Mouse (Mus musculus) heart, postnatal 0 days (tissue): ENCODE data around the gene Gm4707. TPM values are rescaled to one million over a fixed set of nuclear protein-coding genes. Genes with fewer than 3 reads are reported as not detected.

Source experiments
- ATAC-seq: fragments of 200-750 bp; cut with Nextera tagmentation; 2 replicates; pipeline ENCODE4 v1.8.0; 2017; ENCODE audit warnings: low read depth, moderate number of reproducible peaks, moderate library complexity; ENCODE audit not compliant: insufficient read depth
- DNase-seq: peaks from one replicate; pipeline ENCODE4 v3.0.0-alpha.2; 2016; ENCODE audit warnings: low spot score
- H3K27ac ChIP-seq: fragments of 300-500 bp; sonication (generic); 2 replicates; pipeline ENCODE4 v1.5.1; 2014; ENCODE audit warnings: low read depth, mild to moderate bottlenecking
- H3K27me3 ChIP-seq: fragments of 300-500 bp; sonication (generic); 2 replicates; pipeline ENCODE4 v1.6.1; 2014; ENCODE audit warnings: low read length, mixed read lengths; ENCODE audit not compliant: control insufficient read depth, insufficient read depth
- H3K36me3 ChIP-seq: fragments of 300-500 bp; sonication (generic); replicated peaks from 2 replicates; pipeline ENCODE4 v1.6.1; 2014; ENCODE audit warnings: low read length, mixed read lengths; ENCODE audit not compliant: control insufficient read depth, insufficient read depth
- H3K4me1 ChIP-seq: fragments of 300-500 bp; sonication (generic); 2 replicates; pipeline ENCODE4 v1.6.1; 2014; ENCODE audit warnings: antibody characterized with exemption; ENCODE audit not compliant: control insufficient read depth, insufficient read depth
- H3K4me2 ChIP-seq: fragments of 300-500 bp; sonication (generic); 2 replicates; pipeline ENCODE4 v1.6.1; 2014; ENCODE audit warnings: low read depth, mild to moderate bottlenecking, low read length, moderate library complexity
- H3K4me3 ChIP-seq: fragments of 300-500 bp; sonication (generic); 2 replicates; pipeline ENCODE4 v1.5.1; 2014; ENCODE audit warnings: low read depth, low read length
- H3K9ac ChIP-seq: fragments of 300-500 bp; sonication (generic); replicated peaks from 2 replicates; pipeline ENCODE4 v1.6.1; 2014; ENCODE audit warnings: low read depth, low read length, mixed read lengths
- H3K9me3 ChIP-seq: fragments of 300-500 bp; sonication (generic); replicated peaks from 2 replicates; pipeline ENCODE4 v1.6.1; 2016; ENCODE audit warnings: low read length; ENCODE audit not compliant: control insufficient read depth
- CTCF ChIP-seq: IDR thresholded peaks from 2 replicates; pipeline ENCODE4 v1.5.1; 2016; ENCODE audit warnings: antibody characterized with exemption, control low read depth, low read depth
- EP300 ChIP-seq: IDR thresholded peaks from 2 replicates; pipeline ENCODE4 v1.6.1; 2016; ENCODE audit warnings: antibody characterized with exemption, low read depth
- WGBS: fragments of 180-500 bp; shearing (Covaris S2); extraction: QIAGEN DNeasy Blood & Tissue Kit; methylation state at CpG from one replicate; pipeline ENCODE4 v1.1.7; 2014; 5-methylcytosine and 5-hydroxymethylcytosine counted together
- polyA plus RNA-seq: library from polyadenylated mRNA; unstranded; fragments of >200 nt; fragmentation: Nextera tagmentation; extraction: Ambion mirVana; gene quantifications from 2 replicates; pipeline ENCODE4 v1.2.1, GENCODE M21; 2015
- total RNA-seq: library from RNA; depleted of rRNA; stranded (reverse); fragments of >200 nt; gene quantifications from 2 replicates; pipeline ENCODE4 v1.2.3, GENCODE M21; 2014; ENCODE audit warnings: low replicate concordance

The Gm4707 gene
- total and polyA plus RNA-seq, 2 experiments from 2014 or later, result 0.69 to 0.90 TPM

DNA sequence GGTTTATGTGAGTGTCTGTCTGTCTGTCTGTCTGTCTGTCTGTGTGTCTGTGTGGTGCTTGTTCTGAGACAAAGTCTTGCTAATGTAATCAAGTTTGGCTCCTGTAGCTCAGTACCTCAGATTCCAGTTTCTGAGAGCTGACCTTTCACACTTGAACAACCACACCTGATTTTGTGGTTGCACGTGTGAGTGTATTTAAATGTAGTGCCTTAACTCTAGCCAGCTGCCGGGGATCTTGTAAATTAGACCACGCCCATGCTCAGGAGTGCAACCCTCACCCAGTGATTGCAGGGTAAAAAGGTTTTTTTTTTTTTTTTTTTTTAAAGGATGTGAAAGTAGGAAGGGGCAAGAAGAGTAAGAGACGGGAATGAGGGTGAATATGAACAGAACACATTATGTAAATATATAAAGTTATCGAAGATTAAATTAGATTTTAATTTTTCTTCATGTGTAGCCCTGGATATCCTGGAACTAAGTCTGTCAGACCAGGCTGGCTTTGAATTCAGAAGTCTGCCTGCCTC, 19.7 kb upstream of the Gm4707 start:
- Histone ChIP-seq H3K4me2 (no peak overlapping the region), H3K36me3 (no peaks in the 10 kb centered on the region), H3K4me1 (no peaks in the 10 kb centered on the region), H3K9me3 (no peaks in the 10 kb centered on the region), H3K9ac (no peak overlapping the region), H3K4me3 (no peak overlapping the region), H3K27ac (no peak overlapping the region), H3K27me3 (no peaks in the 10 kb centered on the region)
- DNase-seq (no peak), ATAC-seq (no peak)
- whole genome bisulfite sequencing, result 56% methylated on average over 5 of the region's 5 CpGs
- TF ChIP-seq CTCF (no peak), EP300 (no peak)

DNA sequence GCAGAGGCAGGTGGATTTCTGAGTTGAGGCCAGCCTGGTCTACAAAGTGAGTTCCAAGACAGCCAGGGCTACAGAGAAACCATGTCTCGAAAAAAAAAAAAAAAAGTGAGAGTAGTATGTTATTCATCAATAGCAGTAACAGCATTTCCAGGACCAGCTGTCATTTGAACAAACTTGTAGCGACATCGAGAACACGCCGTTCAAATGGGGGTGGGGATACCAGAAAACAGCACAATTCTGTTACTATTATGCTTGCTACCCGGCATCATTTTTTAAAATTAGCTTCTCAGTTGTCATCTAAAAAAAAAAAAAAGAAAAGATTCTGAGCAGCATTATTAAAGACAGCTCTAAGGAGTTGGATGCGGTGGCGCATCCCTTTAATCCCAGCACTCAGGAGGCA, 17.8 kb upstream of the Gm4707 start:
- Histone ChIP-seq H3K4me3 (no peak overlapping the region), H3K4me2 (no peak overlapping the region), H3K9me3 (no peaks in the 10 kb centered on the region), H3K36me3 (no peaks in the 10 kb centered on the region), H3K27ac (no peak overlapping the region), H3K4me1 (peaks cover 7% of the 10 kb centered on the region; the same call in 1 of the 2 replicates), H3K27me3 (no peaks in the 10 kb centered on the region), H3K9ac (no peak overlapping the region)
- 93% methylated on average over 8 of the region's 8 CpGs for WGBS
- DNase-seq, result no peak
- TF ChIP-seq EP300 (no peak), CTCF (no peak)
- ATAC-seq, result no peak

DNA sequence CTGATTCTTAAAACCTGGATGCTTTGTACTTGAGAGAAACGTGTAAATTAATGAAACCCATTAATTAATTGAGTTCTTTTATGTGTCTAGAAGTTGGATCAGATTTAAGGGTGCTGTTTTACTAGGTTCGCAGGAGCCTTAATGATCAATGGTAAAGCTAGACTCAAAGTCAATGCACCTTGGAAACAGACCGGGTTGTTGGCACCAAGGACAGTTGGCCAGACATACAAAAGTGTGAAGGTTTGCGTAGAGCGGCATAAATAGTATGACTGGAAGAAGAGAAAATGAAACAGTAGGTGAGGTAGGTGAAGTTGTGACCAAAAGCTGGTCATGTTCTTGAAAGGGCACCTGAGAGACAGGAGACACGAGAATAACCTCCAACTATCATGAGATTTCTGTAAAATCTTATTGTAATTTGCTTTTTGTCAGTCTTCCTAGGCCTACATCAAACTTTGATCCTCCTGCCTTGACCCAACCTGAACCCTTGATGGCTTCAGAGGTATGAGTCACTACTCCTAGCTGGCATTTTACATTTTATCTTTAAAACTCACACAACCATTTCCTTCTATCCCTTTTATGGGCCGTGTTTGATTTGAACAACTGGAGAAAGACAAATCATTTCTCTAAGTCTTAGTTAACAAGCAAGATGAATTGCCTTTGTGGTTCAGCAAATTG, 16.8 kb upstream of the Gm4707 start:
- no peak overlapping the region for H3K27ac ChIP-seq
- no peaks in the 10 kb centered on the region for H3K27me3 ChIP-seq
- peak overlapping the region; percentile 95 for H3K4me2 ChIP-seq
- DNase-seq (no peak), ATAC-seq (no peak)
- H3K9me3 ChIP-seq, result no peaks in the 10 kb centered on the region
- peak overlapping the region; percentile 86; the same call in 1 of the 2 replicates for H3K9ac ChIP-seq
- H3K4me3 ChIP-seq, result peak overlapping the region; percentile 99; the same call in 1 of the 2 replicates
- TF ChIP-seq EP300, result no peak
- TF ChIP-seq CTCF, result no peak
- peaks cover 7% of the 10 kb centered on the region; the same call in 1 of the 2 replicates for H3K4me1 ChIP-seq
- WGBS, result 77% methylated on average over 7 of the region's 7 CpGs
- no peaks in the 10 kb centered on the region for H3K36me3 ChIP-seq

DNA sequence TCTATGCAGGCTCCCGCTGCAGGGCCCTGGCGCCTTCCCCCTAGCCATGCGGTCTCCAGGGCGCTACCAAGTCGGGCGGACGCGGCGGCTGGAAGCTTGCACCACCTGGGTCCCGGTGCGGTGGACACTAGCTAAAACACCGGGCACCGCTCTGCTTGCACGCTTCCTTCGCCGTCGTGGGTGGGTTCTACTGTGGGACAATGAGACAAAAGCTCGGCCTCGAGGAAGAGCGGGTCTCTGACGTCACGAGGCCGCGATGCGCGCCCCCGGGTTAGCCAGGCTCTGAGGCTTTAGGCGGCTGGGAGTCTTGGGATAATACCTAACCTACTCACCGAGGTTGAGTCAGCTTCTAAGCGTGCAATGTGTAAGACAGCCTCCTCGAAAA, 16.0 kb upstream of the Gm4707 start:
- TF ChIP-seq EP300 (no peak), CTCF (no peak)
- Histone ChIP-seq H3K27ac (peak overlapping the region; percentile 96), H3K4me3 (peak overlapping the region; percentile 99), H3K27me3 (no peaks in the 10 kb centered on the region), H3K36me3 (no peaks in the 10 kb centered on the region), H3K4me1 (peaks cover 7% of the 10 kb centered on the region; the same call in 1 of the 2 replicates), H3K4me2 (peak overlapping the region; percentile 95), H3K9ac (peak overlapping the region; percentile 86), H3K9me3 (no peaks in the 10 kb centered on the region)
- DNase-seq (peak; percentile 42), ATAC-seq (peak; percentile 48)
- 0% methylated on average over 31 of the region's 31 CpGs for WGBS

DNA sequence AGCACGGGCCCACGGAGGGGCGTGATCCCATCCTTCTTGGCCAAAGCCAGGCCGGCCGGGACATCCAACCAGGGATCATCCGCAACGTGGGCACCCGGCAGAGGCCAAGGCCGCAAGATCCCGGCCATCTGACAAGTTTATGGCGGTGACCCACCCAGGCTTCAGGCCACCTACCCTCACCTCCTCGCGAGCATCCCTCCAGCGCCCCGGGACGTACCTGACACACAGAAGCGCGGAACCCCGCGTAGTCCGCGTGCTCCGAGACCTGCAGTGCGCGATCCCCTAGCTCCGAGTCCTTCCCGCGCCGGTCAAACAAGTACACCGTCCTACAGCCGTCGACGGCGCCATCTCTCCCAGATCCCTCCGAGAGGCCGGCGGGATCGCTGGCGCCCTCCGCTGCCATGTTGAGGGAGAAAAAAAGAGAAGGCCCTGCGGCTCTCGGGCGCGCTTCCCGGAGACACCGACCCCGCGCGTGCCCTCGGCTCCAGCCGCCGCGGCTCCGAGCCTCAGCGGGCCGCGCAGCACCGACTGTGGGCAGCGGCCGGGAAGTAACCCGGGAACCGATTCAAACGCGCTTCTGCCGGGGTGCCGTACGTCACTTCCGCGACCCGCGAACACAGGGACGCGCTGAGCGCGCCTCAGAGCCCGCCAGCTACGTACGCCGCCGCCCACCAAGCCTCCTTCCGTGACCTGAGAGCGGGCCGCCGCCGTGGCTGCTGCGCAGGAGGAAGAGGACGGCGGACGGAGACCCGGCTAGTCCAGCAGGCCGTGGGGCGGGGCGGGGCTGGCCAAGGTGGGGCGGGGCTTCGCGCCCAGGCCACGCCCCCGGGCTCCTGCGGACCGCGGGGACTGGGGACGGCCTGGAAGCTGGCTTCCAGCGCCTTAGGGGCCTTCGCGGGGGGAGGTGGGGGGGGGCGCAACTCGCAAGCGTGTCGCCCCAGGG, 15.3 kb upstream of the Gm4707 start, which contains the start of gene Smchd1:
TSS of gene Smchd1 (minus strand) at position 582 of the 943 bp plus-strand sequence.
- no peaks in the 10 kb centered on the region for H3K36me3 ChIP-seq
- H3K9ac ChIP-seq, result peak within 1 kb of the TSS; percentile 86
- peak within 1 kb of the TSS; percentile 96 for H3K27ac ChIP-seq
- WGBS, result 0% methylated on average over 78 of the region's 109 CpGs
- peak within 1 kb of the TSS; percentile 95 for H3K4me2 ChIP-seq
- DNase-seq (peak; percentile 96), ATAC-seq (peak; percentile 96)
- no peaks in the 10 kb centered on the region for H3K9me3 ChIP-seq
- peak within 1 kb of the TSS; percentile 99 for H3K4me3 ChIP-seq
- H3K4me1 ChIP-seq, result peaks cover 7% of the 10 kb centered on the region; the same call in 1 of the 2 replicates
- no peak for TF ChIP-seq CTCF
- TF ChIP-seq EP300, result no peak
- H3K27me3 ChIP-seq, result no peaks in the 10 kb centered on the region
